Mouse (Mus musculus) thymus, postnatal 25 days (tissue): ENCODE measurements around the gene Cdh1.

Source experiments
- DNase-seq: peaks from one replicate; pipeline ENCODE4 v3.0.0; 2022

Cdh1 gene

DNA sequence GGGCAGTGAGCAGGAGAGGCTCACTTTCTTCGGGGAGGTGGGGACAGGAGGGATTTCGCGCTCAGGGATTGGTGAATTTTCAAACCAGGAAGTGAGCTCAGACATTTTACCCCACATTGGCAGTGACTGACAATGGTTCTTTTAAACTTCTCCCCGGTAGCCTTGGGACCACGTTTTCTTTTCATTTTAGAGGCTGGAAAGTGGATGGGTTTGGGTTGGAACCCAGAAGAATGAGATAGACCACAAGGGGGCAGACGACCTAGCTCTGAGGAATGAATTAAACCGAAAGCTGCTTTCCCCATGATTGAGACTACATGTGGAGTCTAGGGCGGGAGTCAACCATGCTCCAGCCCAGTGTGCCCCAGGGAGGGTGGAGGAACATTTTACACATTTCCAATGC, 71.7 kb downstream of the Cdh1 start:
- peak; percentile 13 for DNase-seq

DNA sequence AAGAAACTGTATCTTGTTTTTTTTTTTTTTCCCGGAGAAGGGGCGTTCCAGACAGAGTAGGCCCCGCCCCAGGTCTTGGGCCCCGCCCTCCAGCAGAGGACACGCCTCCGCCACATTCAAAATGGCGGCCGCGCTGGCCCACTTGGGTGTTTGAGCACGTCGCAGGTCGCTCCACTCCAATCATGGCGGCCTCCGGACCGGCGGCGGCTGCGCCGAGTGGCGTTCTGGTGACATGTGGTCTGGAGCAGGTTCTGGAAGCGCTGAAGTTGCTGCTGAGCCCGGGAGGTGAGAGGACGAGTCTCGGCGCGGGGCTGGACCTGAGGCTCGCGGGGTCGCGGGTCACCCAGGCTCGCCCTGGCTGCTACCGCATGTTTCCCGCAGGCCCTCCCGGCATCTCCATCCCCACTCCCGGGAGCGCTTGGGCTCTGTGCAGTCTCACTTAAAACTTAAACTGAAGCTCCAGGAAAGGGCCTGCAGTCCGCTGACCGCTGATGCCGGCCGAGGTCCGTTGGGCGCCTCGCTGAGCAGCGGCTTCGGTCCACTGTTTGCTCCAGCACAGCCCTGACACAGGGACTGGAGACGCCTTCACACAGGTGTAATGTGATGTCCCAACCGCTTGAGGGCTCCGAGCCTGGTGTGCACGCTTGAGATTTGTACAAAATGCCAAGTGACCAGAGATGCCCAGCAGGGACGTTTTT, 80.0 kb downstream of the Cdh1 start, which contains the start of gene Tango6:
Gene Tango6 (plus strand): TSS at position 98 of the 698 bp plus-strand sequence.
- DNase-seq: peak; percentile 93

DNA sequence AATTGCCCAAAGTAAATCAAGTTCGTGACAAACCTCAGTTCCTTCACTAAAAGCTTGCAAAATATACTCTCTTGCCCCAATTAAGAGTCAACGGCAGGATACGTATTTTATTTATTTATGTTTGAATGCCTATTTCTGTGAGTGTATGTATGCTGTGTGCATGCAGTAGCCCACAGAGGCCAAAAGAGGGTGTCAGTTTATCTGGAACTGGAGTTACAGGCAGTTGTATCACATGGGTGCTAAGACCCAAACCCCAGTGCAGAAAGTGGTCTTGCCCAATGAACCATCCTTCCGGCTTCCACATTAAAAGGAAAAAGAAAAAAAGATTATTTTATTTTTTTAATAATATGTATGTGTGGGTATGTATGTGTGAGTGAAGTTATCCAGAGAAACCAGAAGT, 81.2 kb downstream of the Cdh1 start:
- DNase-seq: no peak

DNA sequence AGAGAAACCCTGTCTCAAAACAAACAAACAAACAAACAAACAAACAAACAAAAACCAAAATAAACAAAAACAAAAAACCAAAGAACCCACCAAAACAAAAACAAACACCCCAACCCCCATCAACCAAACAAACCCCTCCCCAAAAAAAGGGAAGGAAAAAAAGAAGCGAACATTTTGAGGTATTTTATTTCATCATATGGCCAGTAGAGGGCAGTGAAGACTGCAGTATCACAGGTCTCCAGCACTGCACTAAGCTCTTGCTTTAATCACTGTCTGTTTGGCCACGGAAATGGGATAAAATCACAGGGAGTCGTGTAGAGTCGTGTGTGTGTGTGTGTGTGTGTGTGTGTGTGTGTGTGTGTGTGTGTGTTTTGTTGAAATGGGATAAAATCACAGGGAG, 84.3 kb downstream of the Cdh1 start:
- peak; percentile 9 for DNase-seq

DNA sequence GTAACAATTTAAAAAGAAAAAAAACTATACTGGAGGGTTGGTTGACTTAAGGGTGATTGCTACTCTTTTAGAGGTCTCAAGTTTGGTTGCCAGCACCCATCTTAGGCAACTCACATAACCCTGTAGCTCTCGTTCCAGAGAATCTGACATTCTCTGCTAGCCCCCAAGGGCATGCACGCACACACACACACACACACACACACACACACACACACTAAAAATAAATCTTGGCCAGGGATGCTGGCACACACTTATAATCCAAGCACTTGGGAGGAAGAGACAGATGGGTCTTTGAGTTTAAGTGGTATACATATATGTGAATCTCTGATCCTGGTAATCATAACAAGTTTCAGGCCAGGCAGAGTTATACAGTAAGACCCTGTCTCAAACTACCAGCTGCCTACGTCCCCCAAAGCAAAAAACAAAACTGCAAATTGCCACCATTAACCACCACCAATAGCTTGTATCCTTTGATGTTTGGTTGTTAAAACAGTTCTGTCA, 94.6 kb downstream of the Cdh1 start:
- DNase-seq: no peak

DNA sequence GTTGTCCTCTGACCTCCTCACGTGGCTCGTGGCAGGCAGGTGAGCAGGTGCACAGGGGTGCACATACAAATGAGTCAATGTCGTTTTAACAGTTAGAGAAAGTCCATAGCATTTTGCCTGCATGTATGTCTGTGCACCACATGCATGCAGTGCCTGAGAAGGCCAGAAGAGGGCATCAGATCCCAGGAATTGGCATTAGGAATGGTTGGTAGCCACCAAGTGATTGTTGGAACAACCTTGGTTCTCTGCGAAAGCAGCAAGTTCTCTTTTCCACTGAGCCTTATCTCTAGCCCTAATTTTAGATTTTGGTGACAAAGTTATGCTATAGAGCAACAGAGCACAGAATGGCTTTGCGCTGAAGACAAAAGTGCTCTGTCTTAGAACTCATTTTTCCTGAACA, 96.4 kb downstream of the Cdh1 start:
- peak; percentile 67 for DNase-seq

DNA sequence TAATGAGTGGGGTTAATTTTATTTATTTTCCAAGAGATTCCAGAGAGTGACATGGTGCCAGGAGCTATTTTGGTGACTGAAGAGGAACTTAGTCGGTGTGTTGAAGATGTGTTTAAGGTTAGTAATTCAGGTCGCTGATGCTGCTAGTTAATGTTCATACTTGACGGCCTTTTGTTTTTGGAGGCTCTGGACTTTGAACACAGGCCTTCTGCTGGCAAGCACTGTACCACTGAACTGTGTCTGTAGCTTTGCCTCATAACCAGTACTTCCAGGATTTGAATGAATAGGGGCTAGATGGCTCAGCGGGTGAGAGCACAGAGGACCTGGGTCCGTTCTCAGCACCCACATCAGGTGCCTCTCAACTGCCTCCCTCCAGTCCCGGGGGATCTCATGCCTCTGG, 97.0 kb downstream of the Cdh1 start:
- DNase-seq: no peak

DNA sequence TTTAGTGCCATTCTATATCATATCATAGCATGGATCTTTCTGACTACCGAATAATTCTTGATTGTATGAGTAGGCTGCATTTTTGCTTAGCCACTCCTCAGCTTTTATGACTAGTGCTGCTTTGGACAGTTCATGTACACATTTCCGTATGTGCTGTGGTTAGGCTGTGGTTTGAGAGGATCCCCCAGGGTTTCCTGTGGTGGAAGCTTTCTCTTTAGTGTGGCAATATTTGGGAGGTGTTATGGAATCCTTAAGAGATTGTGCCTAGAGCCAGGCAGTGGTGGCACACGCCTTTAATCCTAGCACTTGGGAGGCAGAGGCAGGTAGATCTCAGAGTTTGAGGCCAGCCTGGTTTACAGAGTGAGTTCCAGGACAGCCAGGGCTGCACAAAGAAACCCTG, 98.2 kb downstream of the Cdh1 start:
- no peak for DNase-seq

DNA sequence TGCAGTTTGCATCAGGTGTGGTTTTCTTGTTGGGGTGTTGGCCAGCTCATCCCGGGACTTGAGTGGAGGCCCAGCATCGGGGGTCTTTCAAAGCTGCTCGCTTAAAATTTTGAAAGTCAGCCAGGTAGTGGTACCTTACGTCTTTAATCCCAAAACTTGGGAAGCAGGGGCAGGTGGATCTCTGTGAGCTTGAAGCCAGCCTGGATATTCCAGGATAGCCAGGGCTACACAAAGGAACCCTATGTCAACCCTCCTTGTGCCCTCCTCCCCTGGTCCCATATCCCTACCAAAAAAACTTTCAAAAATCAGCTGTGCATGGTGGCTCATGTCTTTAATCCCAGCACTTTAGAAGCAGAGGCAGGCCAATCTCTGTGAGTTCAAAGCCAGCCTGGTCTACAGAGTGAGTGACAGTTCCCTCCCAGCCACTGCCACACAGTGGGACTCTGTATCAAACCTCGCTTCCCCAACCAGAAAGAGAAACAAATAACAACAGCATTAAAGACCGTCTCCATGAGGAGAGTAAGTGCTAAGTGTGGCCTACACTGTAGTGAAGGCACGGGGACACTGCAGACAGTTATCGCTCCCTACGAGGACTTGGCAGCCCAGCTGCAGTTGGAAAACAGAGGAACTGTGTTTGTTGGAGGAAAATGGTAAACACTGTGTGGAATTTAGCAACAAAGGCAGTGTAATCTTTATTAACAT, 101.2 kb downstream of the Cdh1 start:
- no peak for DNase-seq

DNA sequence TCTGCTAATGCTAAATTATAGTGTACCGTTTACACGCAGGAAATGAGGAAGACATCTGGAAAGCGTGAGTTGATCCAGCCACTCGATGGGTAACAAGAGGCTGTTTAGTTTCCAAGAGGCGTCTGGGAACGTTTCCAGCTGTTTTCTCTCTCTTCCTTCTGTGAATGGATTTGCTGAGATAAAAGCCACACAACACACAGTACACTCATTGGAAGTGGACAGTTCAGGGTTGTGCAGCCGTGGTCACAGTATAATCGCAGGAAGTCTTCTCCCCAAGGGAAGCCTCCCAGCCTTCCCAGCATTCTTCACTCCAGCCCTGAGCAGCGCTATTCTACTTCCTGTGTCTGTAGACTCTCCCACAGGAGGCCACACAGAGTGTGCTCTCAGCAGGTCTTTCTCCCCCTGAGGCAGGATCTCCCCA, 101.8 kb downstream of the Cdh1 start:
- no peak for DNase-seq

DNA sequence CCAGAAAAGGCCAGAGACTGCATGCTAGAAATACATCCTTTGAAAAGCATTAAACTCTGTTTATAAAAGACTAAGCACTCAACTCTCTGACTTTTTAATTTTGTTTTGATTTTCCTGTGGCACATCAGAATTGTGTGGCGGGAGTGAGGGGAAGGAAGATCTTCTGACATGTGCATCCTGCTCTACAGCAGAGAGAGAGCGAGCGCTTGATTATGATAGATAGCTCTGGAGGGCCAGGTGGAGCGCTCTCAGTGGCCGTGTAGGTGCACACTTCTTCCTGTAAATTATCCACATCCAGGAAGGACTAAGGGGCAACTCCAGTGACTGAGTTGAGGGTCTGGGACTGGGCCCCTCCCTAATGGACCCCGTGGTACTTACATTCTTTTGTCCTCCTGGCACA, 103.0 kb downstream of the Cdh1 start:
- no peak for DNase-seq

DNA sequence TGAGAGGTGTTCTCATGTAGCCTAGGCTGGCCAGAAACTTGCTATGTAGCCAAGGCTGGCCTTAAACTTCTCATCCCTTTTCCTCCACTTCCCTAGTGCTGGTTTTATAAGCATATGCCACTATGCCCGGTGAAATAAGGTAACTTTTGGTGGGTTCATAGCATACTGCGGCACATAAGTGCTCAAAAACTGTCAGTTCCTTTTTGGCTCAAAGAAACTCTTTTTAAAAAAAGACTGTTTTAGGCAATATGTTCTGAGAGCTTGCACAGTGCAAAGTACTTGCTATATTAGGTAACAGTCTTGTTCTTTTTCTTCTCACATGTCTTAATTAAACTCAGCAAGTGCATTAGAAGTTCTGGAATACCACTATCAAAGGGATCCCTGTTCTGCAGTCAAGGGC, 106.9 kb downstream of the Cdh1 start:
- DNase-seq: no peak

DNA sequence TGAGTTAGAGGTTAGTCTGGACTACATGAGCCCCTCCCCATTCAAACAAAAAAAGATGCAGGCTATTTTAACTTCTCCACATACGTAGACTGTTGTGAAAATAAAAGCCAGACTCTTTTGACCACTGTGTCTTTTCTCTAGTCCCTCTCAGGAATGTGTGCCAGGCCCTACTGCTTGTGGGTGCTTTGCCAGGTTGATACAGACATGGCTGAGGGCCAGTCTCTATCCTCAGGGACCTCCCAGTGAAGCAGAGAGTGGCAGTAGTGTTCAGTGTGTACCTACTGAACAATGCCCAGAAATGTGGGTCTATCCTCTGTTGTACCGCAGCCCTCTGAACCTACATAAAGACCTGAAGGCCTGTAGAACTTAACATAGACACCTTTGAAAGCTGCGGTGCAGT, 109.3 kb downstream of the Cdh1 start:
- DNase-seq: no peak

DNA sequence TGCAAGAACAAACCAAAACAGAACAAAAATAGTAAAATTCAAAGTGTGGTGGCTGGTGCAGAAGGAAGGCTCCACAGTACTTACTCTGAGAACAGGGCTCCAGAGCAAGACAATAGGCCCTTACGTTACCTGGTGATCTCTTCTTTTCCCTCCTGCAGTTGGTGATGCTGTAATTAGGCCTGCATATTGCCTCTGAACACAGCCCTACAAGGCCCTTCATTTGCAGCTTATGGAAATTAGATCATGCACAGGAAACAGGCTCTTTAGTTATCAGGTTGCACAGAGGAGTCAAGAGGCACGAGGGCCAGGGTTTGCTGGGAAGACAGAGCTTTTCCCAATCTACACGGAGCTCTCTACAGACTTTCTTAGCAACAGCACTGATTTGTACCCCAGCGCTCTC, 111.1 kb downstream of the Cdh1 start:
- DNase-seq: no peak

DNA sequence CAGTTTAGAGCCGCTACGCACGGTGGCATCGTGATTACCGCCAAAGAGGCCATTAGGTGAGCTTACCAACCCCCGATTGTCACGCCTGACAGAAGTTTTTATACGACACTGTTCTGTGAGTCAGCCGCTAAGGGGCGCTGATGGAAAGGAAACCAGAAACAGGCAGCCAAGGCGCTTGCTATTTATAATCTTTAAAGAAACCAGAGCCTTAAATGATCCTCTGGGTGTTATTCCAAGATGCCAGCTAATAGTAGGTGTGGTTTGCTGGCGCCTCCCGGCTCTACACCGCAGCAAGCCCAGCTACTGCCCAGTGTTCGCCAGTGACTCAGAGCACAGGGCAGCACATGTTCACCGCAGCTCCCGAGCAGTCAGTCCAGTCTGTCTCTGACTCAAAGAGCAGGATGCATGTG, 114.9 kb downstream of the Cdh1 start:
- DNase-seq: peak; percentile 68
